Mouse (Mus musculus) megakaryocyte, embryonic 14.5 days (primary cell): ENCODE measurements around the gene Cyp26c1. TPM values are rescaled to one million over a fixed set of nuclear protein-coding genes. Genes with fewer than 3 reads are reported as not detected.
A peak's percentile ranks its signal among the peaks of the same experiment; 100 is the strongest.

Experiments
- H3K27me3 ChIP-seq: replicated peaks from 2 replicates; pipeline ENCODE3; 2012; ENCODE audit warnings: inconsistent platforms
- H3K36me3 ChIP-seq: replicated peaks from 2 replicates; pipeline ENCODE3; 2012; ENCODE audit warnings: low read length, inconsistent platforms, mixed read lengths
- H3K4me1 ChIP-seq: 2 replicates; pipeline ENCODE4 v1.6.1; 2012; ENCODE audit warnings: inconsistent platforms
- H3K4me3 ChIP-seq: replicated peaks from 2 replicates; pipeline ENCODE3; 2012; ENCODE audit warnings: moderate library complexity, mild to moderate bottlenecking, inconsistent platforms
- H3K9me3 ChIP-seq: 2 replicates; pipeline ENCODE4 v1.6.1; 2012; ENCODE audit warnings: inconsistent platforms
- FLI1 ChIP-seq: IDR thresholded peaks from 2 replicates; pipeline ENCODE4 v1.6.1; 2012; ENCODE audit warnings: low read length, inconsistent platforms, mixed read lengths
- GATA1 ChIP-seq: IDR thresholded peaks from 3 replicates; pipeline ENCODE4 v1.6.1; 2012; ENCODE audit warnings: mixed read lengths, low read length, inconsistent platforms, borderline replicate concordance
- polyA plus RNA-seq: library from polyadenylated mRNA; stranded (reverse); fragments of >175 nt; gene quantifications from 2 replicates; pipeline ENCODE4 v1.2.3, GENCODE M21; 2012; ENCODE audit warnings: low replicate concordance; ENCODE audit not compliant: insufficient read depth

Cyp26c1 gene
- polyA plus RNA-seq, 1 experiment, result not detected

DNA sequence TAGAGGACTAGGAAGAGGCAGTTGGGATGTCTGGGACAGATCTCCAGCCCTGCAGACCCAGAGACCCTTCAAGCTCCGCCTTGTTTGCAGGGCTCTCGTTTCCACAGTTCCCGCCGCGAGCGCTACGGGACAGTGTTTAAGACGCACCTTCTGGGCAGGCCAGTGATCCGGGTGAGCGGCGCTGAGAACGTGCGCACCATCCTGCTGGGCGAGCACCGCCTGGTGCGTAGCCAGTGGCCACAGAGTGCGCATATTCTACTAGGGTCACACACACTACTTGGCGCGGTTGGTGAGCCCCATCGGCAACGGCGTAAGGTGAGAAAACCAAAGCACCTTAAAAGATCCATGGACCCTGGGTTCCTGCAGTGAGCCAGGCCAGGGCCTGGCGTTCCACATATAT, 966 bp downstream of the Cyp26c1 start:
- no peak overlapping the region for H3K4me3 ChIP-seq
- H3K4me1 ChIP-seq, result peaks cover 17% of the 10 kb centered on the region; the same call in 1 of the 2 replicates
- peaks cover 100% of the 10 kb centered on the region for H3K36me3 ChIP-seq
- peaks cover 3% of the 10 kb centered on the region for H3K27me3 ChIP-seq
- no peaks in the 10 kb centered on the region for H3K9me3 ChIP-seq
- no peak for TF ChIP-seq FLI1
- no peak for TF ChIP-seq GATA1

DNA sequence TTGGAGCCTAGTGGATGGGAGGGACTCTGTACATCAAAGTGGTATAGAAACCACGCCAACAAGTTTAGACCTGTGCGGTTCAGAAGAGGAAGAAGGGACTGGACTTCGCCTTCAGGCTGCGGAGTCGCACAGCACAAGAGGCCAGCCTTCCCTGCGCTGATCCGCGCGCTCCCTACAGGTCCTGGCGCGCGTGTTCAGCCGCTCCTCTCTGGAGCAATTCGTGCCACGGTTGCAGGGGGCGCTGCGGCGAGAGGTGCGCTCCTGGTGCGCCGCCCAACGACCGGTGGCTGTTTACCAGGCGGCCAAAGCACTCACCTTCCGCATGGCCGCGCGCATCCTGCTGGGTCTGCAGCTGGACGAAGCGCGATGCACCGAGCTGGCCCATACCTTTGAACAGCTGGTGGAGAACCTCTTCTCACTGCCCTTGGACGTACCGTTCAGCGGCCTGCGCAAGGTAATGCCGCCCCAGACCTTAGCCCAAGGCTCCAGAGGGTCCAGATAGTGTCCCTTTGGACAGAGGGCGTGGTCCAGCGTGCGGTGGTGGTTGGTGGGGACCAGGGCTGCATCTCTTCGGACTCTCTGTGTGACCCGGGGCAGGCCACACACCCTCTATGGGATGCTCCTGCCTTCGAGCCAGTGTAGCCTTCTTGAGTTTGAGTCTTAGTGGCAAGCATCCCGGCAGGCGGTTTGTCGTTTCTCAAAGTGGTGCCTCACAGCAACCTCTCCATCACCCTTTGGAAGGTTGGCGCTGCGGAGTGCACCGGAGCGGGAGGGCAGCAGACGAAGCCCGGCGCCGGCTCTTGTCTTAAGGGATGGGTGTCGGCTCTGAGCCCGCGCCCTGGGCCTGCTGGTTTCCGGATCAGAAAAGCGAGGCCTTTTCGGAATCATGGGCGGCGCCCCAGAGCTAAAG, 1.8 kb downstream of the Cyp26c1 start:
- TF ChIP-seq GATA1, result no peak
- no peak for TF ChIP-seq FLI1
- H3K9me3 ChIP-seq, result no peaks in the 10 kb centered on the region
- peak overlapping the region; percentile 7 for H3K4me3 ChIP-seq
- H3K36me3 ChIP-seq, result peaks cover 100% of the 10 kb centered on the region
- H3K4me1 ChIP-seq, result peaks cover 23% of the 10 kb centered on the region; the same call in 1 of the 2 replicates
- H3K27me3 ChIP-seq, result peaks cover 9% of the 10 kb centered on the region

DNA sequence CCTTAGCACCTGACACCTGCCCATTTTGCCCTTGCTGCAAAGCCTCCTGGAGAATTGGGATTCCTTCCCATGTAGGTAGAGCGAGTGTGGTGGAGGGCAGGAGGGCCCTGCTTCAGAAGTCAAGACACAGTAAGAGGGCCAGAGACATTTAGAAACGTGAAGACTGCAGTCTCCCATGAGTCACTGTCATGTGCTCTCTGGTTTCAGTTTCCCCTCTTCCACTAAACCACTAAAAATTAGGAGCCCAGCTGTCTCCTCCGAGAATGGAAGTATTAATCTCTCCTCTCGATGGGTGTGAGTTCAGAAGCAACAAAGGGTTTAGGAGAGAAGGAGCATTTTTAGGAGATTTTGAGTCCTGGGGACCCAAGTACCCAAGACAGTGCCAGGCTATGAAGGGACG, 4.1 kb downstream of the Cyp26c1 start:
- peaks cover 100% of the 10 kb centered on the region for H3K36me3 ChIP-seq
- peaks cover 4% of the 10 kb centered on the region; the same call in 1 of the 2 replicates for H3K9me3 ChIP-seq
- peaks cover 36% of the 10 kb centered on the region; the same call in 1 of the 2 replicates for H3K4me1 ChIP-seq
- no peak for TF ChIP-seq FLI1
- TF ChIP-seq GATA1, result no peak
- H3K4me3 ChIP-seq, result no peak overlapping the region
- peaks cover 30% of the 10 kb centered on the region for H3K27me3 ChIP-seq

DNA sequence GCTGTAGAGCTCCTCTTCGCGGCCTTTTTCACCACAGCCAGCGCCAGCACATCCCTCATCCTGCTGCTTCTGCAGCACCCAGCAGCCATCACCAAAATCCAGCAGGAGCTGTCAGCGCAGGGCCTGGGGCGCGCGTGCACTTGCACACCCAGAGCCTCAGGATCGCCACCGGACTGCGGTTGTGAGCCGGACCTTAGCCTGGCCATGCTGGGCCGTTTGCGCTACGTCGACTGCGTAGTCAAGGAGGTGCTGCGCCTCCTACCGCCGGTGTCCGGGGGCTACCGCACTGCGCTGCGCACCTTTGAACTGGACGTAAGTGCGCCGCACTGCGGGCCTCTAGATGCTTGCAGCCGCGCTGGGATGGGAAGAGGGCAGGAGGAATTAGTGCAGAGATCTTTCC, 5.3 kb downstream of the Cyp26c1 start:
- TF ChIP-seq GATA1 (no peak), FLI1 (no peak)
- Histone ChIP-seq H3K36me3 (peaks cover 96% of the 10 kb centered on the region), H3K4me3 (no peak overlapping the region), H3K9me3 (peaks cover 5% of the 10 kb centered on the region; the same call in 1 of the 2 replicates), H3K4me1 (peaks cover 38% of the 10 kb centered on the region), H3K27me3 (peaks cover 42% of the 10 kb centered on the region)

DNA sequence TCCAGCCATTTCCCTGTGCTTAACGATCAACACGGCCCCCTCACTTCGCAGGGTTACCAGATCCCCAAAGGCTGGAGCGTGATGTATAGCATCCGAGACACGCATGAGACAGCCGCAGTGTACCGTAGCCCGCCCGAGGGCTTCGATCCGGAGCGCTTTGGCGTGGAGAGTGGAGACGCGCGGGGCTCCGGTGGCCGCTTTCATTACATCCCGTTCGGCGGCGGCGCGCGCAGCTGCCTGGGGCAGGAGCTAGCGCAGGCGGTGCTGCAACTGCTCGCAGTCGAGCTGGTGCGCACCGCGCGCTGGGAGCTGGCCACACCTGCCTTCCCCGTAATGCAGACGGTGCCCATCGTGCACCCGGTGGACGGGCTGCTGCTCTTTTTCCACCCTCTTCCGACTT, 7.5 kb downstream of the Cyp26c1 start:
- Histone ChIP-seq H3K36me3 (peaks cover 75% of the 10 kb centered on the region), H3K4me1 (peaks cover 55% of the 10 kb centered on the region), H3K9me3 (peaks cover 5% of the 10 kb centered on the region; the same call in 1 of the 2 replicates), H3K4me3 (peak overlapping the region; percentile 85), H3K27me3 (peaks cover 64% of the 10 kb centered on the region)
- TF ChIP-seq GATA1, result no peak
- no peak for TF ChIP-seq FLI1

DNA sequence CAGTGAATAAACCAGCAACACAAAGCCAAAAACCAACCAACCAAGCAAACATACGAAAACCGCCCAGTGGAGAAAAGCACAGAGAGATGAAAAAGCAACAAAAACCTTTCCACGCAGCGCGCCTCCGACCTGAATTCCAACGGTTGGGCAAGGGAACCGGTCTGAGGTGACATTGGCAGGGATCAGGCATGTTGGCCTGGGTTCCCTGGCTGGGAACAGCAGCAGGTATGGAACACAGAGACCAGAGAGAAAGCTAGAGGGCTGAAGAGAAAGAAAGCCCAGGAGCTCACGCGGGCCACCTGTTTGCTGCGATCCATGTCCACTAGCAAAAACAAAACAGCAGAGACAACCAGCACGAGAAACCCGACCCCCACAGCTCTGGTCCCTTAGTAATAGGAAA, 9.8 kb downstream of the Cyp26c1 start:
- no peak for TF ChIP-seq GATA1
- no peak for TF ChIP-seq FLI1
- H3K27me3 ChIP-seq, result peaks cover 87% of the 10 kb centered on the region
- H3K4me1 ChIP-seq, result peaks cover 59% of the 10 kb centered on the region
- peaks cover 67% of the 10 kb centered on the region for H3K36me3 ChIP-seq
- peaks cover 5% of the 10 kb centered on the region; the same call in 1 of the 2 replicates for H3K9me3 ChIP-seq
- H3K4me3 ChIP-seq, result no peak overlapping the region

DNA sequence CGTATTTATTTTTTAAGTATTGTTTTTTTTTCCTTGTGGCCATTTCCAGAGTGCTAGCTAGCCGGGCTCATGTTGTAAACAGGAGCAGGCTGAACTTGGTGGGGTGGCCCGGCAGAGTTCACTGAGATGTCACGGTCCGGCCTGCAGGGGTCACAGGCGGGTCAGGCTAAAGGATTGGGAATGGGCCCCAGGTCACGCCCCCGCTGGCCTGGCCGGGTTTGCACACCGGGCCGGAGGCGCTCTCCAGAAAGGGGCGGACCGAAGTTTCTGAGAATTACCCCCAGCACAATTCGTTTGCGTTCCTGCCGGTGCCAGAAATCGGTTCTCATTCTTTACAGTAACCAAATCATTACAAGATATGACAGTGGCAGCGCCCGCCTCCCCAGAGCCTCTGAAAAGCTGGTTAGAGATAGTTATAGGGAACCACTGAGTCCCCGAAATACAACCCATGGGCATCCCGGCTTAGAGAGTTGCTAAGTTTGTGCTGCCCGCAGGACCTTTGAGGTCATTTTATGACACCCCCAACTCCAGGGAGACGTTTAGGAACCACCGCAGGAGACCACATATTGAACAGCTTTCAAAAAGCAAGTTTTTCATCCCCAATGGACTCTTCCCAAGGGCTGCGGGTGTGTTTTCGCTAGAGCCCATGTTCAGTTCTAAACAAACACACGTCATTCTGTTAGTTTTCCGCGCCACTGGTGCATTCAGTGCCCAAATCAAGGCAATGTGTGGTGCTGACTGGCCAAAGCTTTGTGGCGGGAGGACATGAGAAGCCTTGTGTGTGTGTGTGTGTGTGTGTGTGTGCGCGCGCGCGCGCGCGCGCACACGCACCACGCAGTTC, 10.6 kb downstream of the Cyp26c1 start:
- peak overlapping the region; percentile 54 for H3K4me3 ChIP-seq
- peaks cover 5% of the 10 kb centered on the region; the same call in 1 of the 2 replicates for H3K9me3 ChIP-seq
- no peak for TF ChIP-seq FLI1
- TF ChIP-seq GATA1, result no peak
- peaks cover 92% of the 10 kb centered on the region for H3K27me3 ChIP-seq
- peaks cover 55% of the 10 kb centered on the region for H3K4me1 ChIP-seq
- peaks cover 65% of the 10 kb centered on the region for H3K36me3 ChIP-seq

DNA sequence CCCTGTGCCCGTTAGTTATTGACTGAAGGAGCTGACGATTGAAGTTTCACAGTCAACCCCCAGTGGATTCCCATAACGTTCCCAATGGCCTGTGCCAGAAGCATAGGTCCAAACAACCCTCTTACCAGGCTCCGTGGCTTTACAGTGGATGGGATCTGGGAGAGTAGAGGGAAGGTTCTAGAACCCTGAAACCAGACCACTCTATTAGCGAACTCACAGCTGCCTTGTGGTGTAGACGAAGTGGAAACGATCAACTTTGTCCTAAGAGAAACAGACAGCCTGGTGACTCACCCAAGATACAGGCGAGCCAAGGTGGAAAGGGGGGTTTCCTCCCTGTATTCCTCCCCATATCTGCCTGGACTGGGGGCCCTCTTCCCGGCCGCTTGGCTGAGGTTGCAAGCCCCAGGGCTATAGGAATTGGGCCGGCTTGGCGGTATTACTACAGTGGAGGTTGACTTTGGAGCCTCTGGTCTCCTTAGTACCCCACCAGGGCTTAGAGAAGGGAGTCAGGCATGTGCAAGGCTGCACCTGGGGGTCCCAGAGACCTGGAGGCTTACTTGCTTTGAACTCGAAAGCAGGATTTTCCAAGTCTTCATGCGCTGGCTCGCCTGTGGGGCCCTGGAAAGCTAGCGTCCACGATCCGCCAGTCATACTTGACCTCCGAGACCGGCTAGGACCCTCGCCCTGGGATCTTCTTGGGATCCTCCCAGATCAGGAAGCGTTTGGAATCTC, 11.4 kb downstream of the Cyp26c1 start:
- Histone ChIP-seq H3K4me1 (peaks cover 54% of the 10 kb centered on the region), H3K27me3 (peaks cover 94% of the 10 kb centered on the region), H3K36me3 (peaks cover 57% of the 10 kb centered on the region), H3K9me3 (peaks cover 5% of the 10 kb centered on the region; the same call in 1 of the 2 replicates), H3K4me3 (peak overlapping the region; percentile 81)
- TF ChIP-seq FLI1, result no peak
- no peak for TF ChIP-seq GATA1

DNA sequence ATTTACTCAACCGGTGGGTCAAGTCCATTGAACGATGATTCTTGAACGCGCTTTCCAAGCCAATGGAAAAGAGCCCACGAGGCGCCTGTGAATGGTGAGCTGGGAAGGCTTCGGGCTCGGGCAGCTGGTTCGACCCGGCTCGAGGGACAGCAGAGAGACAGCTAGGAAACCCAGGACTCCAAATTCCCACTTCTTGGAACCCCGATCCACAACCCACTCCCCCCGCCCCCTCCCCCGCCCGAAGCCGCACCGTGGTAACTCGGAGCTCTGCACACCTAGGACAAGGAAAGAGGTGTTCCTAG, 11.9 kb downstream of the Cyp26c1 start:
- Histone ChIP-seq H3K4me1 (peaks cover 49% of the 10 kb centered on the region), H3K27me3 (peaks cover 94% of the 10 kb centered on the region), H3K4me3 (peak overlapping the region; percentile 81), H3K9me3 (peaks cover 5% of the 10 kb centered on the region; the same call in 1 of the 2 replicates), H3K36me3 (peaks cover 52% of the 10 kb centered on the region)
- no peak for TF ChIP-seq FLI1
- no peak for TF ChIP-seq GATA1
